Mouse (Mus musculus) spleen, adult 2 months (tissue): Measurements from ENCODE around the gene Zbtb8a. TPM values are rescaled to one million over a fixed set of nuclear protein-coding genes. Genes with fewer than 3 reads are reported as not detected.

Experiments
- DNase-seq, 2 experiments: peaks; one replicate each; pipeline versions ENCODE4 v3.0.0 to v3.0.0-alpha.2; 2012 to 2021; ENCODE audit warnings: low spot score in 2 of 2, low read depth in 1 of 2
- H3K27ac ChIP-seq: fragments of 200-500 bp; 2 replicates; pipeline ENCODE4 v1.5.1; 2012; ENCODE audit warnings: low read length, inconsistent platforms; ENCODE audit not compliant: insufficient read depth
- H3K27me3 ChIP-seq: fragments of 200-500 bp; 2 replicates; pipeline ENCODE4 v1.6.1; 2012; ENCODE audit warnings: mild to moderate bottlenecking, moderate library complexity, low read length, inconsistent platforms; ENCODE audit not compliant: control insufficient read depth, insufficient read depth
- H3K36me3 ChIP-seq: fragments of 200-500 bp; 2 replicates; pipeline ENCODE4 v1.6.1; 2012; ENCODE audit warnings: mild to moderate bottlenecking, low read length, inconsistent platforms; ENCODE audit not compliant: control insufficient read depth, insufficient read depth
- H3K4me1 ChIP-seq: fragments of 200-500 bp; 2 replicates; pipeline ENCODE4 v1.6.1; 2011; ENCODE audit warnings: inconsistent platforms; ENCODE audit not compliant: control insufficient read depth, insufficient read depth, insufficient read length
- H3K4me3 ChIP-seq: fragments of 200-500 bp; 2 replicates; pipeline ENCODE4 v1.5.1; 2011; ENCODE audit warnings: mild to moderate bottlenecking, inconsistent platforms; ENCODE audit not compliant: insufficient read depth, insufficient read length; ENCODE audit errors: extremely low read depth
- CTCF ChIP-seq: fragments of 200-500 bp; IDR thresholded peaks from 2 replicates; pipeline ENCODE4 v1.5.1; 2011; ENCODE audit warnings: mild to moderate bottlenecking, inconsistent platforms; ENCODE audit not compliant: insufficient read depth, insufficient read length, insufficient replicate concordance; ENCODE audit errors: extremely low read depth
- POLR2A ChIP-seq: fragments of 200-500 bp; IDR thresholded peaks from 2 replicates; pipeline ENCODE4 v1.6.1; 2011; ENCODE audit warnings: low read depth, low read length, inconsistent platforms
- WGBS: fragments of 180-500 bp; shearing (Covaris S2); methylation state at CpG from one replicate; pipeline ENCODE4 v1.1.7; 2018; 5-methylcytosine and 5-hydroxymethylcytosine counted together
- polyA plus RNA-seq: library from polyadenylated mRNA; depleted of rRNA; stranded (reverse); fragments of >200 nt; gene quantifications from 2 replicates; pipeline ENCODE4 v1.2.3, GENCODE M21; 2012; rRNA removed

Gene Zbtb8a
- polyA plus RNA-seq, 1 experiment, result 2.1 TPM

- 87% methylated on average over 9 of the region's 9 CpGs for WGBS
- no peak overlapping the region for H3K4me3 ChIP-seq
- no peak for DNase-seq
- H3K27me3 ChIP-seq, result no peaks in the 10 kb centered on the region
- H3K4me1 ChIP-seq, result no peaks in the 10 kb centered on the region
- no peak for TF ChIP-seq POLR2A
- TF ChIP-seq CTCF, result no peak
- H3K27ac ChIP-seq, result no peak overlapping the region
- peaks cover 6% of the 10 kb centered on the region for H3K36me3 ChIP-seq
Measured at GRCm38 (mm10) chr4:129303816-129304215, 74.1 kb downstream of the Zbtb8a start.

Other genes with a start within 250 kb of the Zbtb8a start
- 0.58 and 0.70 TPM in 2 replicates for gene Fndc5, start 241.1 kb downstream of the Zbtb8a start, polyA plus RNA-seq
- gene S100pbp, start 188.4 kb downstream of the Zbtb8a start, polyA plus RNA-seq, result 14.7 and 16.3 TPM in 2 replicates
- 8.6 and 10.9 TPM in 2 replicates for gene Yars, start 188.4 kb downstream of the Zbtb8a start, polyA plus RNA-seq
- 2.9 and 3.5 TPM in 2 replicates for gene C77080, start 116.7 kb downstream of the Zbtb8a start, polyA plus RNA-seq
- 0.63 and 1.00 TPM in 2 replicates for gene Sync, start 90.5 kb downstream of the Zbtb8a start, polyA plus RNA-seq
- gene Rbbp4, start 42.7 kb downstream of the Zbtb8a start, polyA plus RNA-seq, result 16.3 and 16.6 TPM in 2 replicates
- 8.2 and 9.2 TPM in 2 replicates for gene Zbtb8os, start 42.4 kb downstream of the Zbtb8a start, polyA plus RNA-seq
- gene Zbtb8b, start 62.7 kb upstream of the Zbtb8a start, polyA plus RNA-seq, result 0.02 TPM in 1 of 2 replicates, not detected in the other
- 20.3 and 31.5 TPM in 2 replicates for gene Bsdc1, start 83.5 kb upstream of the Zbtb8a start, polyA plus RNA-seq
- gene Tssk3, start 112.9 kb upstream of the Zbtb8a start, polyA plus RNA-seq, result 0.11 TPM in 1 of 2 replicates, not detected in the other
- 0.20 and 0.70 TPM in 2 replicates for gene Fam229a, start 113.1 kb upstream of the Zbtb8a start, polyA plus RNA-seq
- 44.0 and 55.7 TPM in 2 replicates for gene Marcksl1, start 135.5 kb upstream of the Zbtb8a start, polyA plus RNA-seq
- 55.1 and 69.0 TPM in 2 replicates for gene Hdac1, start 164.6 kb upstream of the Zbtb8a start, polyA plus RNA-seq
- gene Lck, start 195.5 kb upstream of the Zbtb8a start, polyA plus RNA-seq, result 109 and 117 TPM in 2 replicates
- 10.9 and 17.2 TPM in 2 replicates for gene Fam167b, start 200.4 kb upstream of the Zbtb8a start, polyA plus RNA-seq
- gene Eif3i, start 222.5 kb upstream of the Zbtb8a start, polyA plus RNA-seq, result 185 and 203 TPM in 2 replicates
- 119 and 129 TPM in 2 replicates for gene Tmem234, start 222.6 kb upstream of the Zbtb8a start, polyA plus RNA-seq
- gene Dcdc2b, start 236.1 kb upstream of the Zbtb8a start, polyA plus RNA-seq, result 1.4 and 2.8 TPM in 2 replicates
- gene Iqcc, start 241.0 kb upstream of the Zbtb8a start, polyA plus RNA-seq, result 28.3 and 31.3 TPM in 2 replicates
- gene Ccdc28b, start 245.8 kb upstream of the Zbtb8a start, polyA plus RNA-seq, result 16.3 and 19.7 TPM in 2 replicates